Mouse (Mus musculus) urinary bladder, adult 2 months (tissue): Measurements from ENCODE around the gene Snx10. TPM values are rescaled to one million over a fixed set of nuclear protein-coding genes. Genes with fewer than 3 reads are reported as not detected.
"Not testable (repeated sequence)": the region's sequence is repeated elsewhere in the genome, so short reads cannot be mapped to it uniquely, and the experiment has no call there.

ENCODE experiments used
- DNase-seq: peaks from one replicate; pipeline ENCODE4 v3.0.0; 2022; ENCODE audit warnings: low spot score
- polyA plus RNA-seq: library from polyadenylated mRNA; depleted of rRNA; stranded (reverse); fragments of >200 nt; gene quantifications from 2 replicates; pipeline ENCODE4 v1.2.3, GENCODE M21; 2012; rRNA removed

Snx10 gene
- 12.3 and 14.5 TPM in 2 replicates for polyA plus RNA-seq

GRCm38 (mm10) chr6:51523807-51524320 lies at the start of gene Snx10:
Gene Snx10, plus strand, starts transcription at chr6:51523901.
- peak; percentile 52 for DNase-seq

GRCm38 (mm10) chr6:51479136-51479731 lies 44.5 kb upstream of the Snx10 start:
- no peak for DNase-seq

GRCm38 (mm10) chr6:51481548-51481947 lies 42.2 kb upstream of the Snx10 start:
- no peak for DNase-seq

GRCm38 (mm10) chr6:51483861-51484260 lies 39.8 kb upstream of the Snx10 start:
- no peak for DNase-seq

- DNase-seq, result not testable (repeated sequence)
These were observed 39.1 kb upstream of the Snx10 start for GRCm38 (mm10) chr6:51484556-51484955.

- no peak for DNase-seq
These were observed 38.1 kb upstream of the Snx10 start for GRCm38 (mm10) chr6:51485646-51486045.

GRCm38 (mm10) chr6:51486076-51486710 lies 37.5 kb upstream of the Snx10 start:
- no peak for DNase-seq

GRCm38 (mm10) chr6:51486731-51487130 lies 37.0 kb upstream of the Snx10 start:
- no peak for DNase-seq

GRCm38 (mm10) chr6:51489787-51490186 lies 33.9 kb upstream of the Snx10 start:
- no peak for DNase-seq

GRCm38 (mm10) chr6:51497321-51498111 lies 26.2 kb upstream of the Snx10 start:
- no peak for DNase-seq

GRCm38 (mm10) chr6:51505671-51506070 lies 18.0 kb upstream of the Snx10 start:
- DNase-seq, result no peak

GRCm38 (mm10) chr6:51507556-51507955 lies 16.1 kb upstream of the Snx10 start:
- no peak for DNase-seq

- DNase-seq, result peak; percentile 33
These were observed 14.7 kb upstream of the Snx10 start for GRCm38 (mm10) chr6:51508750-51509648.

- no peak for DNase-seq
These were observed 13.6 kb upstream of the Snx10 start for GRCm38 (mm10) chr6:51510094-51510493.

- no peak for DNase-seq
These were observed 12.8 kb upstream of the Snx10 start for GRCm38 (mm10) chr6:51510946-51511345.

- DNase-seq, result no peak
These were observed 10.0 kb upstream of the Snx10 start for GRCm38 (mm10) chr6:51513745-51514144.

- DNase-seq, result no peak
These were observed 8.8 kb upstream of the Snx10 start for GRCm38 (mm10) chr6:51514860-51515259.

GRCm38 (mm10) chr6:51523310-51523709 lies 391 bp upstream of the Snx10 start:
- DNase-seq, result no peak

- DNase-seq, result no peak
These were observed 725 bp downstream of the Snx10 start for GRCm38 (mm10) chr6:51524321-51524931.

GRCm38 (mm10) chr6:51525001-51525400 lies 1.3 kb downstream of the Snx10 start:
- no peak for DNase-seq

GRCm38 (mm10) chr6:51529457-51529856 lies 5.8 kb downstream of the Snx10 start:
- DNase-seq, result no peak
